Mouse (Mus musculus): ENCODE data around the gene Arhgap42. TPM values are rescaled to one million over a fixed set of nuclear protein-coding genes. Genes with fewer than 3 reads are reported as not detected.

Arhgap42 gene
- polyA plus RNA-seq, 1 experiment from 2014 or later, result 10.2 TPM

GRCm38 (mm10) chr9:9171146-9171816 is 67.6 kb downstream of the Arhgap42 start:
- Histone ChIP-seq H3K27me3 (ENCODE audit: control insufficient read depth, insufficient read depth, low read length) (no peaks in the 10 kb centered on the region), H3K9me3 (replicated peaks; ENCODE audit: control insufficient read depth, low read length) (no peaks in the 10 kb centered on the region), H3K4me3 (ENCODE audit: low read length) (no peak overlapping the region), H3K9ac (ENCODE audit: low read length) (no peak overlapping the region), H3K4me1 (ENCODE audit: control insufficient read depth, insufficient read depth, low read length) (no peaks in the 10 kb centered on the region), H3K4me2 (ENCODE audit: low read depth, low read length) (no peak overlapping the region), H3K27ac (ENCODE audit: low read length) (peak overlapping the region; percentile 30; the same call in 1 of the 2 replicates), H3K36me3 (ENCODE audit: control insufficient read depth, insufficient read depth) (no peaks in the 10 kb centered on the region)
- 69% methylated on average over 5 of the region's 5 CpGs for WGBS
- ATAC-seq (replicated peaks; ENCODE audit: extremely low read depth, insufficient read depth, low FRiP score), result no peak; the same call in 1 of the 2 replicates

- ATAC-seq (replicated peaks; ENCODE audit: extremely low read depth, insufficient read depth, low FRiP score), result peak; percentile 76
- no peak overlapping the region for H3K4me2 ChIP-seq (ENCODE audit: low read depth, low read length)
These were observed 73.2 kb downstream of the Arhgap42 start for GRCm38 (mm10) chr9:9165641-9166063.

GRCm38 (mm10) chr9:9160736-9161135 is 78.2 kb downstream of the Arhgap42 start:
- no peaks in the 10 kb centered on the region for H3K36me3 ChIP-seq (ENCODE audit: control insufficient read depth, insufficient read depth)
- H3K4me1 ChIP-seq (ENCODE audit: control insufficient read depth, insufficient read depth, low read length), result peaks cover 2% of the 10 kb centered on the region; the same call in 1 of the 2 replicates
- no peak overlapping the region for H3K4me2 ChIP-seq (ENCODE audit: low read depth, low read length)
- WGBS, result 47% methylated on average over 3 of the region's 3 CpGs
- no peak overlapping the region for H3K9ac ChIP-seq (ENCODE audit: low read length)
- no peak overlapping the region for H3K27ac ChIP-seq (ENCODE audit: low read length)
- H3K9me3 ChIP-seq (replicated peaks; ENCODE audit: control insufficient read depth, low read length), result no peaks in the 10 kb centered on the region
- ATAC-seq (replicated peaks; ENCODE audit: extremely low read depth, insufficient read depth, low FRiP score), result no peak
- H3K4me3 ChIP-seq (ENCODE audit: low read length), result no peak overlapping the region
- H3K27me3 ChIP-seq (ENCODE audit: control insufficient read depth, insufficient read depth, low read length), result no peaks in the 10 kb centered on the region

More at GRCm38 (mm10) chr9:9165641-9166063, 73.2 kb downstream of the Arhgap42 start:
- 46% methylated on average over 4 of the region's 4 CpGs for WGBS
- no peaks in the 10 kb centered on the region for H3K27me3 ChIP-seq (ENCODE audit: control insufficient read depth, insufficient read depth, low read length)
- no peak overlapping the region for H3K4me3 ChIP-seq (ENCODE audit: low read length)
- H3K9ac ChIP-seq (ENCODE audit: low read length), result no peak overlapping the region
- peaks cover 2% of the 10 kb centered on the region; the same call in 1 of the 2 replicates for H3K4me1 ChIP-seq (ENCODE audit: control insufficient read depth, insufficient read depth, low read length)
- no peaks in the 10 kb centered on the region for H3K9me3 ChIP-seq (replicated peaks; ENCODE audit: control insufficient read depth, low read length)
- H3K36me3 ChIP-seq (ENCODE audit: control insufficient read depth, insufficient read depth), result no peaks in the 10 kb centered on the region
- peak overlapping the region; percentile 25; the same call in 1 of the 2 replicates for H3K27ac ChIP-seq (ENCODE audit: low read length)

GRCm38 (mm10) chr9:9158241-9158640 is 80.7 kb downstream of the Arhgap42 start:
- no peak for ATAC-seq (replicated peaks; ENCODE audit: extremely low read depth, insufficient read depth, low FRiP score)
- no peak overlapping the region for H3K9ac ChIP-seq (ENCODE audit: low read length)
- H3K4me2 ChIP-seq (ENCODE audit: low read depth, low read length), result no peak overlapping the region
- no peaks in the 10 kb centered on the region for H3K27me3 ChIP-seq (ENCODE audit: control insufficient read depth, insufficient read depth, low read length)
- H3K4me3 ChIP-seq (ENCODE audit: low read length), result no peak overlapping the region
- H3K36me3 ChIP-seq (ENCODE audit: control insufficient read depth, insufficient read depth), result no peaks in the 10 kb centered on the region
- 68% methylated on average over 3 of the region's 3 CpGs for WGBS
- no peaks in the 10 kb centered on the region for H3K4me1 ChIP-seq (ENCODE audit: control insufficient read depth, insufficient read depth, low read length)
- no peaks in the 10 kb centered on the region for H3K9me3 ChIP-seq (replicated peaks; ENCODE audit: control insufficient read depth, low read length)
- no peak overlapping the region for H3K27ac ChIP-seq (ENCODE audit: low read length)

GRCm38 (mm10) chr9:9157425-9157824 is 81.5 kb downstream of the Arhgap42 start:
- ATAC-seq (replicated peaks; ENCODE audit: extremely low read depth, insufficient read depth, low FRiP score), result no peak
- no peaks in the 10 kb centered on the region for H3K4me1 ChIP-seq (ENCODE audit: control insufficient read depth, insufficient read depth, low read length)
- H3K27me3 ChIP-seq (ENCODE audit: control insufficient read depth, insufficient read depth, low read length), result no peaks in the 10 kb centered on the region
- no peak overlapping the region for H3K4me3 ChIP-seq (ENCODE audit: low read length)
- H3K4me2 ChIP-seq (ENCODE audit: low read depth, low read length), result no peak overlapping the region
- H3K36me3 ChIP-seq (ENCODE audit: control insufficient read depth, insufficient read depth), result no peaks in the 10 kb centered on the region
- H3K27ac ChIP-seq (ENCODE audit: low read length), result no peak overlapping the region
- no peak overlapping the region for H3K9ac ChIP-seq (ENCODE audit: low read length)
- H3K9me3 ChIP-seq (replicated peaks; ENCODE audit: control insufficient read depth, low read length), result no peaks in the 10 kb centered on the region
- WGBS, result 83% methylated on average over 2 of the region's 2 CpGs

GRCm38 (mm10) chr9:9154636-9155035 is 84.3 kb downstream of the Arhgap42 start:
- no peak for ATAC-seq (replicated peaks; ENCODE audit: extremely low read depth, insufficient read depth, low FRiP score)
- Histone ChIP-seq H3K9ac (ENCODE audit: low read length) (no peak overlapping the region), H3K36me3 (ENCODE audit: control insufficient read depth, insufficient read depth) (no peaks in the 10 kb centered on the region), H3K4me3 (ENCODE audit: low read length) (no peak overlapping the region), H3K4me2 (ENCODE audit: low read depth, low read length) (no peak overlapping the region), H3K9me3 (replicated peaks; ENCODE audit: control insufficient read depth, low read length) (no peaks in the 10 kb centered on the region), H3K27me3 (ENCODE audit: control insufficient read depth, insufficient read depth, low read length) (no peaks in the 10 kb centered on the region), H3K27ac (ENCODE audit: low read length) (no peak overlapping the region), H3K4me1 (ENCODE audit: control insufficient read depth, insufficient read depth, low read length) (no peaks in the 10 kb centered on the region)
- WGBS, result 87% methylated on average over 3 of the region's 3 CpGs

GRCm38 (mm10) chr9:9144301-9145121 is 94.4 kb downstream of the Arhgap42 start:
- Histone ChIP-seq H3K4me1 (ENCODE audit: control insufficient read depth, insufficient read depth, low read length) (no peaks in the 10 kb centered on the region), H3K9me3 (replicated peaks; ENCODE audit: control insufficient read depth, low read length) (no peaks in the 10 kb centered on the region), H3K9ac (ENCODE audit: low read length) (no peak overlapping the region), H3K4me3 (ENCODE audit: low read length) (no peak overlapping the region), H3K36me3 (ENCODE audit: control insufficient read depth, insufficient read depth) (no peaks in the 10 kb centered on the region), H3K27ac (ENCODE audit: low read length) (no peak overlapping the region), H3K27me3 (ENCODE audit: control insufficient read depth, insufficient read depth, low read length) (no peaks in the 10 kb centered on the region), H3K4me2 (ENCODE audit: low read depth, low read length) (no peak overlapping the region)
- ATAC-seq (replicated peaks; ENCODE audit: extremely low read depth, insufficient read depth, low FRiP score), result no peak
- 90% methylated on average over 7 of the region's 7 CpGs for whole genome bisulfite sequencing

- 71% methylated on average over 5 of the region's 5 CpGs for WGBS
These were observed 95.8 kb downstream of the Arhgap42 start for GRCm38 (mm10) chr9:9143102-9143501.

GRCm38 (mm10) chr9:9142561-9142960 is 96.3 kb downstream of the Arhgap42 start:
- H3K36me3 ChIP-seq (ENCODE audit: control insufficient read depth, insufficient read depth), result no peaks in the 10 kb centered on the region
- H3K4me3 ChIP-seq (ENCODE audit: low read length), result no peak overlapping the region
- H3K27ac ChIP-seq (ENCODE audit: low read length), result no peak overlapping the region
- no peak overlapping the region for H3K9ac ChIP-seq (ENCODE audit: low read length)
- no peaks in the 10 kb centered on the region for H3K9me3 ChIP-seq (replicated peaks; ENCODE audit: control insufficient read depth, low read length)
- ATAC-seq (replicated peaks; ENCODE audit: extremely low read depth, insufficient read depth, low FRiP score), result no peak
- H3K27me3 ChIP-seq (ENCODE audit: control insufficient read depth, insufficient read depth, low read length), result no peaks in the 10 kb centered on the region
- 72% methylated on average over 7 of the region's 7 CpGs for WGBS
- no peaks in the 10 kb centered on the region for H3K4me1 ChIP-seq (ENCODE audit: control insufficient read depth, insufficient read depth, low read length)
- H3K4me2 ChIP-seq (ENCODE audit: low read depth, low read length), result no peak overlapping the region

More at GRCm38 (mm10) chr9:9143102-9143501, 95.8 kb downstream of the Arhgap42 start:
- no peak for ATAC-seq (replicated peaks; ENCODE audit: extremely low read depth, insufficient read depth, low FRiP score)
- Histone ChIP-seq H3K36me3 (ENCODE audit: control insufficient read depth, insufficient read depth) (no peaks in the 10 kb centered on the region), H3K27me3 (ENCODE audit: control insufficient read depth, insufficient read depth, low read length) (no peaks in the 10 kb centered on the region), H3K27ac (ENCODE audit: low read length) (no peak overlapping the region), H3K9me3 (replicated peaks; ENCODE audit: control insufficient read depth, low read length) (no peaks in the 10 kb centered on the region), H3K4me3 (ENCODE audit: low read length) (no peak overlapping the region), H3K9ac (ENCODE audit: low read length) (no peak overlapping the region), H3K4me1 (ENCODE audit: control insufficient read depth, insufficient read depth, low read length) (no peaks in the 10 kb centered on the region), H3K4me2 (ENCODE audit: low read depth, low read length) (no peak overlapping the region)
